Mouse (Mus musculus): ENCODE measurements around the gene Mlxipl.

Mlxipl gene

GRCm38 (mm10) chr5:135145532-135145931 is 55.8 kb downstream of the Mlxipl start:
- DNase-seq (ENCODE audit: extremely low read depth, low read depth): peak; percentile 82

DNA sequence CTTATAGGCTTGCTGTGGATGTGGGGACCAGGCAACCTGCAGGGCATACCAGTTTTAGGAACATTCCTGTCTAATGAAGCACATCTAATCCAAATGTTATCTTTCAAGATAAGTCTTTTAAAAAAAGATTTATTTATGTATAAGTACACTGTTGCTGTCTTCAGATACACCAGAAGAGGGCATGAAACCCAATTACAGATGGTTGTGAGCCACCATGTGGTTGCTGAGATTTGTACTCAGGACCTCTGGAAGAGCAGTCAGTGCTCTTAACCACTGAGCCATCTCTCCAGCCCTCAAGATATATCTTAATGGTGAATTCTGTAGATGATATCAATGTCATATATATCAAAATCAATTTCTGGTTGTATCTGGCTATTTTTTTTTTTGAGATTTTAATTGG is 56.3 kb downstream of the Mlxipl start:
- DNase-seq (ENCODE audit: extremely low read depth, low read depth): no peak

DNA sequence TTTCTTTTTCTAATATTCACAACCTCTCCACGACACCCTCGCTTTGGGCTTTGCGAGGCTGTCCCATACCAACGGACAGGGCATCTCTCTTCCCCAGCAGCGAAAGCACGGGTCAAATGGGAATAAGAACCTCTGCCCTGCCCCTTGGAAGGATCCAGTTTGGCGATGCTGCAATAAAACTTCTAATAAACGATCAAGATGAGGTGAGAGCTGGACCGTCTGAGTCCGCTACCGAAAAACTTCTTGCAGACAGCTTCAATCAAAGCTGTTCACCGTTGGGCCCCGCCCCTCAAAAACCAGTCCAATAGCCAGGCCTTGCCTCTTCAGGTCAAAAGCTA is 59.0 kb downstream of the Mlxipl start:
- DNase-seq (ENCODE audit: extremely low read depth, low read depth): no peak

- peak; percentile 96 for DNase-seq (ENCODE audit: extremely low read depth, low read depth)
Measured at GRCm38 (mm10) chr5:135149053-135149819, 59.5 kb downstream of the Mlxipl start, which contains the start of gene Tbl2. TSS of gene Tbl2 (plus strand) at chr5:135149657.

DNA sequence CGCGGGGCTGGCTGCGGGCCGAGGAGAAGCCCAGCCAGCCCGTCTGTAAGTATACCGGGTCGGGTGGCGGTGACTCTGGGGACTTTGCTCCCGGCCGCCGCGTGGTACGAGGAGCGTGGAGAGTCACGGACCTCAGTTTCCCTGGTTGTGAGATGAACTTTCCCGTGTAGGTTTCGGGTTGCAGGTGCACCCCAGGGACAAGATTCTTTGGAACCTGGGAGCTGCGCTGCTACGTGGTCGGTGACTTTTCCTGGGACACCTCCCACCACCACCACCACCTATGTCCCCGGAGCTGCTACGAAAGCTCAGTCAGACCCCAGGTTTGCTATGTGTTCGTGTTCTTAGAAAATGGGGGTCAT is 60.1 kb downstream of the Mlxipl start:
- DNase-seq (ENCODE audit: extremely low read depth, low read depth): no peak

GRCm38 (mm10) chr5:135156496-135156895 is 66.8 kb downstream of the Mlxipl start:
- DNase-seq (ENCODE audit: extremely low read depth, low read depth): no peak

GRCm38 (mm10) chr5:135161221-135161620 is 71.5 kb downstream of the Mlxipl start:
- no peak for DNase-seq (ENCODE audit: extremely low read depth, low read depth)

DNA sequence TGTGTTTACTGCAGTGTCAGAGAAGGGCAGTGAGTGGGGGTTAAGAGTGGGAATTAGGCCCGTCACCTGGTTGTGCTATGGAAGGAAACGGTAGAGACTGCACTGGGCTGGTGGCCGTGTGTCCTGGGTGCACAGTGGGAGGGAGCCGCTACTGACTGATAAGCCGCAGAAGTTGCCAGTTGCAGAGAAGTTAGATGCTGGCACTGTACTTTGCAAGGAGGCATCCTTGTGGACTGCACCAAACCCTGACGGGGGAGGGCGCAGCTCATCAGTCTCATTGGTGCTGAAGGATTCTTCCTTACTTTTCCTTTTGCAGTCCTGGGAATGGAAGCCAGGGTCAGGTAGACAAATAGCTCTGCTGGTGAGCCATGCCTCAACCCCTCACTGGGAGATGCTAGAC is 72.0 kb downstream of the Mlxipl start:
- DNase-seq (ENCODE audit: extremely low read depth, low read depth): no peak

DNA sequence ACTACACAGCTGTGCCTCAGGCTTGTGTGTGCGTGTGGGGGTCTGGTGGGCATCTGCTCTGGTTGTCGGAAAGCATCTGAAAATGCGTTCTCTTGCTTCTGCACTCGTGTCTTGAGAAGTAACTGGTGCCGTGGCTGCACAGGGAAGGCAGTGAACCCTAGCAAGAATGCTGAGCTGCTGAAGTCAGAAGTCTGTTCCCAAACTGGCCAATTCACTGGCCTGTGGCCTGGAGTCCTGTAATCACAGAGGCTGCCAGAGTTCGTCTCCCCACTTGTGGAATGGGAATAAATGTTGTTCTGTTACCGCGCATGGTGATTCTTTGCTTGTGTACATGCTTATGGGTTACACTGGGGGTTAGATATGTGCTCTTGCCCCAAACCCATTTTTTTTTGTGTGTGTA is 72.7 kb downstream of the Mlxipl start:
- no peak for DNase-seq (ENCODE audit: extremely low read depth, low read depth)

DNA sequence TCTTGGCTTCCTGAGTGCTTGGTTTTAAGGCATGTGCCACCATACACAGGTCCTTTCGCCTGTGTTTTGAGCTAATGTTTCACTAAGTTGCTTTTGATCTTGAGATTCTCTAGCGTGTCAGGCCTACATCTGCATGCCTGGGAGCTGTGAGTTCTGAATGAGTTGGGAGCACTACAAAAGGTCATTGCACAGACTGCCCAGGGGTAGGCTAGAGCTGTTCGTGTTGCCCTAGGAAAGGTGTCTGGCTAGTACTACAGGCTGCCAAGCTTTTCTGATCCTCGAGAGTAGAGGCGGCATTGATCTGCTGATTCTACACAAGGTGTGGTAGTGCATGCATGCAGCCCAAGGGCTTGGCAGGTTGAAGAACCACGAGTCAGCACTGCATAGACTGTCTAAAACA is 73.1 kb downstream of the Mlxipl start:
- no peak for DNase-seq (ENCODE audit: extremely low read depth, low read depth)

DNA sequence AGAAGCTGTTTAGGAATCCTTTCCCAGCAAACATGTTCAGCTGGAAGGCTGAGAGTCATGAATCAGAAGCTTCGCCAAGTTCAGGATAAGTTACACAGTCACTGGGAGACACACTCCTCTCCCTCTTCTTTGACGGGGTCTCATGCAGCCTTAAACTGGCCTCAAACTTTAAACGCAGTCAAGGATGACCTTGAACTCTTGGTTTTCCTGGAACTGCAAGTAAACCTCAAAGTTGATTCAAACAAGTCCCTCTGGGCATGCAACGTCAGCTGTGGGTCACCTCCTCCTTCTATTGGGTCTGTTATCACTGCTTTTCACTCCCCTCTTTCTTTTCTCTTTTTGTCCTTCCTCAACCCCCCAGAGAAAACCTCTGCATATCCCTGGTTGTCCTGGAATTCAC is 77.2 kb downstream of the Mlxipl start:
- no peak for DNase-seq (ENCODE audit: extremely low read depth, low read depth)

DNA sequence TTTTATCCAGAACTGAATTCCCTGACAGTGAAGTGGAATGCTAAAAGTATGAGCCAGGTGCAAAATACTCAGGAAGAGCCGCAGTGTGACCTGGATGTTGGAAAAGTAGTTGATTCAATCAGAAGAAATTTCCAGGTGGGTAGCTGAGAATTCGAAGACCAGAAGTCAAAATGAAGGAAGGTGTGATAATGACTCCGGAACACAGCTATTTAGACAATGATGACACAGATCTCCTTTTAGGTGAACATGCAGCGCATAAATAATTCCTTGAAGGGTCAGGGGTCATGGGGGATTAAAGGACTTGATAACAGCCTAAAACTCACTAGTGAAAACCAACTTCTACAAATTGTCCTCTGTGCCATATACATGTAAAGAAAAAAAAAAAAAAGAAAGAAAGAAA is 77.8 kb downstream of the Mlxipl start:
- no peak for DNase-seq (ENCODE audit: extremely low read depth, low read depth)

DNA sequence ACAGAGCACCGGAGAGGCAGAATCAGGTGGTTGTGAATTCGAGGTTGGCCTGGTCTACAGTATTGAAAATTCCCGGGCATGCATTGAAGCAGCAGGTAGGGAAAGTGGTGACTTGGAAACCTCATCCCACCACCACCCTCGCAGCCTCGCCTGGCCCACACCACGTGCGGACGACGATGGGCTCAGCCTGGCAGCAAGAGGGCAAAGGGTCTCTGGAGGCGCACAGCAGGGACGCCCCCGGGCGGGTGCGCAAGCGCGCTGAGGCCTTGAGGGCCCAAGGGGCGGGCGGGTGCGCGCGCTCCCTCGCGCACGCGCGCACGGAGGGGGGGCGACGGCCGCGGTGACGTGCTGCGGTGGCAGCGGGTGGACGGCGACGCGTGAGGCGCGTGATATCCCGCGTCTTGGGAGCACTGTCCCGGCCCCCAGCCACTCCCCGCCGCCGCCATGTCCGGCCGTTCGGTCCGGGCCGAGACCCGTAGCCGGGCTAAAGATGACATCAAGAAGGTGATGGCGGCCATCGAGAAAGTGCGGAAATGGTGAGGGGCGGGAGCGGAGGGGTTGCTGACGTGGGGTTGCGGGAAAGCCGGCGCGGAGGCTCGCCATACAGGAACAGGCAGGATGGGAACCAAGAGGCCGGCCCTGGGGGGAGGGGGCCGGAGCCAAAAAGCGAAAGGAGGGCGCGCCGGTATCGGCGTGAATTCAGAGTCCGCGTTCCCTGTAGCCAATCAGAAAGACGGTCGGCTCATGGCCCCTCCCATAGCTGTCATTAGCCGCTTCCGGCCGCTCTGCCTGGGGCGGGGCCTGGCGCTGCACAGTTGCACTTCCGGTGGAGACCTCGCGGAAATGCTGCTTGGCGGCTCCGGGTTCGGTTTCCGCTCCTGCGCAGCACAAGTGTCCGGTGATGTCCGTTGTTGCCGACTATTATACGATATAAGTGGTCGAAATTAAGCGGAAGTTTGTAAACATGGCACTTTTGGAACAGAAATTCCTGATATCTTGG is 78.7 kb downstream of the Mlxipl start, which contains the start of gene Bcl7b:
Gene Bcl7b (plus strand): TSS at position 221 of the 1,000 bp plus-strand sequence.
- peak; percentile 89 for DNase-seq (ENCODE audit: extremely low read depth, low read depth)

GRCm38 (mm10) chr5:135169479-135169878 is 79.8 kb downstream of the Mlxipl start:
- DNase-seq (ENCODE audit: extremely low read depth, low read depth): no peak

DNA sequence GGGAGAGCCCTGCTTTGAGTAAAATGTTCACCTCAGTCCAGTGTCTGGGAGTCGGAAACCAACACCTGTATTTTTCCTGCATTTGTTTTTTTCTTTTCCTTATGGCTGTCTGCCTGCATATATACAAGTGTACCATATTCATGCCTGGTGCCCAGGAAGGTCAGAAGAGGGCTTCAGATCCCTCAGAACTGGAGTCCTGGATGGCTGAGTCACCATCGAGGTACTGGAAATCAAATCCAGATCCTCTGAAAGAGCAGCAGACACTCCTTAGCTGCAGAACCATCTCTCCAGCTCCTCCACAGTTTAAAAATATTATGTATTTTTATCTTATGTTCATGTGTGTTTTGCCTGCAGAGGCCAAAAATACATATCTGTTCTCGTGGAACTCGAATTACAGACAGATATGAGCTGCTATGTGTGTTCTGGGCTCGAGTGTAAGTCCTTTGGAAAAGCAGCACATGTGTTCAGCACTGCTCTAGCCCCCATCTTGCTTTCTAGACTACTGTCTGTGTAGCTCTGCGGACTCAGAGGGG is 82.1 kb downstream of the Mlxipl start:
- DNase-seq (ENCODE audit: extremely low read depth, low read depth): no peak

- DNase-seq (ENCODE audit: extremely low read depth, low read depth): no peak
Measured at GRCm38 (mm10) chr5:135172986-135173385, 83.3 kb downstream of the Mlxipl start.

DNA sequence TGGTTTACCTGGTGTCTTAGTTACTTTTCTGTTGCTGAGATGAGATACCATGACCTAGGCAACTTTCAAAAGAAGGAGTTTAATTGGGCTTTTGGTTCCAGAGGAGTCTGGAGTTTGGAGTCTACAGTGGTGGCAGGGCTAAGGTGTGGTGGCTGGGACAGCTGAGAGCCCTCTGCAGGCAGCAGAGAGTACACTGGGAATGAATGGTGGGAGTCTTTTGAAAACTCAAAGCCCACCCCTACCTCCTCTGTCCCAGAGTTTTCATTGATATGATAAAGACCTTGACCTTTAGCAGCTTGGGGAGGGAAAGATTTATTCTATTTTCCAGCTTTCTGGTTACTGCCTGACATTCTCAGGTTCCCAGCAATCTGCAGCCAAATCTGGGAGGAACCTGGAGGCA is 85.4 kb downstream of the Mlxipl start:
- no peak for DNase-seq (ENCODE audit: extremely low read depth, low read depth)

DNA sequence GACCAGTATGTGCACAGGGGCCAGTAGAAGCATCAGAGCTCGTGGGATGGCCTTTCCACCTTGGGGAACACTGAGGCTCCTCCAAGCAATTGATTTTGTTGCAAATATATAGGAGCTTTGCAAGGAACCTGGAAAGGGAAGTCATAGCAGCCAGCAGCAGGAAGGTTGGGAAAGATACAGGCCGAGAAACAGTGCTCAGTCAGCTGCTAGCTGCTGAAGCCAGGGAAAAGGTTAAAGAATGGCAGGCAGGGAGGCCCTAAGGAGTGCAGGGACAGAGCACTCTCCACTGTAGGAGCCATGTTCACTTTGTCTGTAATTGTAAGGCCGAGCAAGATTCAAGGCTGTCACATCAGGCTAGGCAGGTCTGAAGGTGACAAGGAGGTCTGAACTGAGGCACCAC is 88.8 kb downstream of the Mlxipl start:
- DNase-seq (ENCODE audit: extremely low read depth, low read depth): no peak

DNA sequence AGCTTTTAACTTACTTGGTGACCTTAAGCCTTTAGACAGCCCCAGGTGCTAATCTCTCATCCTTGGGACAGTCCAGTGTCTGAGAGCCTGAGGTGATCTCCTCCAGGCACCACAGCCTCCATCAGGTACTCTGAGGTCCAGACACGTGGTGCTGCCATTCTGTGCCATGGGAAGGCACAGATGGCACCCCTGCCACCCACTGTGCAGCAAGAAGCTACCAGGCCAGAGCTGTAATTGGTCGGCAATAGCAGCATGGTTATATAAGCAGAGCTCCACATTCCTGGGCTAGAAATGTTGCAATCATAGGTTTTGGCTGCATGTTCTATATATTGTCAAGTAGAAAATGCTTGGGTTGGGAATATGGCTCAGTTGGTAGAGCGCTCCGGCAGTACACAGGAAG is 89.3 kb downstream of the Mlxipl start:
- no peak for DNase-seq (ENCODE audit: extremely low read depth, low read depth)

DNA sequence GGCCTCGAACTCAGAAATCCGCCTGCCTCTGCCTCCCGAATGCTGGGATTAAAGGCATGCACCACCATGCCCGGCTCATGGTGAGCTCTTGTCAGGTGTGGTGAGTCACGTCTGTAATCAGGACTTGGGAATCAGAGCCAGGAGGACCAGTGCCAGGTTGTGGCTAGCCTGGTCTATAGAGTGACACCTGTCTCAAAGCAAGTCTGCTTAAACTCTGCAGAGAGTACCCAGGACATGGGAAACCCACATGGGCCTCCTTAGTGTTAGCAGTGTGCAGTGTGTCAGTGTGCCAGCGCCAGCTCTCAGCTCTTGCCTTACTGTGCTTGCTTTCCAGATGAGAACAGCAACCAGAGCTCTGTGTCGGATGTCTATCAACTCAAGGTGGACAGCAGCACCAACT is 89.9 kb downstream of the Mlxipl start:
- no peak for DNase-seq (ENCODE audit: extremely low read depth, low read depth)

GRCm38 (mm10) chr5:135180796-135181195 is 91.1 kb downstream of the Mlxipl start:
- no peak for DNase-seq (ENCODE audit: extremely low read depth, low read depth)

DNA sequence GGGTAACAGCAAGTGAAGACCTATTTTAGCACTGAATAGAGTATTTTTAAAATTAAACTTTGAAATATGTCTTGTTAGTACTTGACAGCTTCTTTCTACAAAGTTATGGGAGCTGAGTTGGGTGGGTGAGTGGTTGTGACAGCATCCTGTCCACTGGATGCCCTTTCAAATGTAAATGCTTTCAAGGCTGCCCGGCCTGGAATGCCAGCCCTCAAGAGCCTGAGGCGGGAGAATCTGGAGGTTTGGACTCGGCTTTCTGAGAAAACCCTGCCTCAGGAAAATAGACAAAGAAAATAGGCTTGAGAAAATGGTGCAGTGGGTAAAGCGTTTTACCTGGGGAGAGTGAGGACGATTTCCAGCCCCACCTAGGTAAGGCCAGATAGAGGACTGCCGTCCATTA is 92.1 kb downstream of the Mlxipl start:
- DNase-seq (ENCODE audit: extremely low read depth, low read depth): no peak

Data from MEL-GATA-1-ER (cell line).